Mouse (Mus musculus): ENCODE data around the gene Psmb4.

GRCm38 (mm10) chr3:94882579-94882978 is 4.2 kb downstream of the Psmb4 start:
- TF ChIP-seq FLI1 (IDR thresholded peaks at IDR 0.05; ENCODE audit: low read length) (no peak), GATA1 (IDR thresholded peaks at IDR 0.05; ENCODE audit: borderline replicate concordance, low read length) (no peak)

All from megakaryocyte, embryonic 14.5 days (primary cell).